Mouse (Mus musculus) heart, adult 2 months (tissue): ENCODE data around the gene Tcp11l2.
A peak's percentile ranks its signal among the peaks of the same experiment; 100 is the strongest.

Experiments
- CTCF ChIP-seq: fragments of 200-600 bp; IDR thresholded peaks from 2 replicates; pipeline ENCODE4 v1.8.1; 2022; ENCODE audit warnings: antibody characterized with exemption, mild to moderate bottlenecking, moderate library complexity
- POLR2A ChIP-seq: fragments of 200-500 bp; IDR thresholded peaks from 2 replicates; pipeline ENCODE4 v1.6.1; 2011; ENCODE audit warnings: mild to moderate bottlenecking, low read depth, low read length, control low read depth; ENCODE audit not compliant: insufficient read depth

DNA sequence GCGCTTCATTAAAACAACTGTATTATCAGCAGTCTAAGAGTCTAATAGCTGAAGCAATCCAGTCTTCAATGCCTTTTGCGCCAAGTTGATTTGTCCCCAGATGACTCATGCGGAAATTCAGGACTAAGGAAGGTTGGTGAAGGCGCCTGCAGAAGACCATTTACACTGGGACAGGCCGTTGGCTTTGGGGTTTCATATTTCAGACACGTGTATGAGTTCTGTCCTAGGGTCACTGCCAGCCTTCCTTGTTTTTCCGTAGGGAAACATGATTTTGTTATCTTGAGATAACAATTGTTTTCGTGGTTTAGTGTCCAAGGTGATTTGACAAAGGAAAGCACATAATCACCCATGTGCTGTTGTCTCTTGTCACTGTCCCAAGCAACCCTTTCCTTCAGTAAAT is 4.8 kb downstream of the Tcp11l2 start:
- TF ChIP-seq POLR2A (0 out of 2 replicates have a peak, but pooled peaks have one; percentile 11), CTCF (no peak)
